Mouse (Mus musculus): ENCODE data around the gene Dnah2. TPM values are rescaled to one million over a fixed set of nuclear protein-coding genes. Genes with fewer than 3 reads are reported as not detected.
A peak's percentile ranks its signal among the peaks of the same experiment; 100 is the strongest.

Dnah2 gene
- polyA plus RNA-seq, 1 experiment from 2014 or later: 1.5 TPM

- Histone ChIP-seq H3K4me1 (ENCODE audit: control insufficient read depth, insufficient read depth, low read length) (no peaks in the 10 kb centered on the region), H3K27ac (ENCODE audit: low read depth, low read length) (no peak overlapping the region), H3K36me3 (ENCODE audit: control insufficient read depth, insufficient read depth, low read length) (no peaks in the 10 kb centered on the region), H3K9ac (ENCODE audit: low read depth, low read length) (no peak overlapping the region), H3K4me3 (ENCODE audit: low read length) (no peak overlapping the region), H3K27me3 (ENCODE audit: control insufficient read depth, insufficient read depth, low read length) (no peaks in the 10 kb centered on the region), H3K4me2 (replicated peaks; ENCODE audit: low read depth, low read length) (no peak overlapping the region), H3K9me3 (ENCODE audit: control insufficient read depth, low read length) (no peaks in the 10 kb centered on the region)
- WGBS: 81% methylated on average over 4 of the region's 4 CpGs
- ATAC-seq (ENCODE audit: low FRiP score, low TSS enrichment): no peak
Measured at GRCm38 (mm10) chr11:69528031-69528390, 20.9 kb downstream of the Dnah2 start.

DNA sequence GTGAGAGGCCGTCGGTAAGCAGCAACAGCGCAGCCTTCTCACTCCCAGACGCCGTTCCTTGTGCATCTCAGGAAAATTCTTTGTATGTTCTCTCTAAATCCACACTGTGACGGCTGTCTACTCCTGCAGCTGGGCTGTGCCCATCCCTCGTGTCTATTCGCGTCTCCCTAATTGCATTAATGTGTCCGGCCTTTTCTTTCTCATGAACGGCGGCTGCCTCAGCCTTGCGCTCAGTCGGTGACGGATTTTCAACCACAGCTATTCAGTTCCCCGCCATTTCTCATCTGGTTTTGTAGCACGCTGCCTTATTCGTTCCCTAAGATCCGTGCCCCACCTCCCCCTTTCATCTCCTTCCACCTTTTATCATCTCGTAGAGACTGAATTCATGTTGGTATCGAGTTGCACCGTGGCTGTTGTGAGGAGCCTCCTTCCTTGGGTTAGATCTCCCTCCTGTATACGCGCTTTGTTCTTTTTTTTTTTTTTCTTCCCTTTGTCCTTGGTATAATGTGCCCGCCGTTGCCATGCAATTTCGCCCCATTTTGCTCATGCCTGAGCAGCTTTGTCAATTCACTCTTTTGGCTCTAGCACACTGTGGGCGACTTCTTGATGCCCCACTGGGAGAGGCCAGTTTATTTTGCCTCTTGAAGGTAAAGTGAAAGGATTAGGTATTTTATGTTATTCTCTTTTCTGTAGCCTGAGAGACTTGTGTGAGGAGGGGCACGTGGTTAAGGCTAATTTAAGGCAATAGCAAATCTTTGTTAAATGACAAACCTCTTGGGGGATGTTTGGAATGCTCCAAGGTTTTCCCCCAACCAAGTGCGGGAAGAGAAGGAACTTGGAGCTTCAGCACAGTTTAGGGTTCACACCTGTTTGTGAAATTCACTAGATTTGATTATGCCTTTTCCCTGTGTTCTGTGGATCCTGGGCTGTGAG lies 21.5 kb downstream of the Dnah2 start:
- H3K27ac ChIP-seq (ENCODE audit: low read depth, low read length): no peak overlapping the region
- no peak for ATAC-seq (ENCODE audit: low FRiP score, low TSS enrichment)

GRCm38 (mm10) chr11:69526631-69527030 lies 22.3 kb downstream of the Dnah2 start:
- Histone ChIP-seq H3K9ac (ENCODE audit: low read depth, low read length) (peak overlapping the region; percentile 5; the same call in 1 of the 2 replicates), H3K4me2 (replicated peaks; ENCODE audit: low read depth, low read length) (peak overlapping the region; percentile 34), H3K9me3 (ENCODE audit: control insufficient read depth, low read length) (no peaks in the 10 kb centered on the region), H3K27me3 (ENCODE audit: control insufficient read depth, insufficient read depth, low read length) (no peaks in the 10 kb centered on the region), H3K4me3 (ENCODE audit: low read length) (peak overlapping the region; percentile 20), H3K27ac (ENCODE audit: low read depth, low read length) (no peak overlapping the region), H3K4me1 (ENCODE audit: control insufficient read depth, insufficient read depth, low read length) (no peaks in the 10 kb centered on the region), H3K36me3 (ENCODE audit: control insufficient read depth, insufficient read depth, low read length) (no peaks in the 10 kb centered on the region)
- ATAC-seq (ENCODE audit: low FRiP score, low TSS enrichment): 0 out of 2 replicates have a peak, but pooled peaks have one; percentile 39
- 32% methylated on average over 4 of the region's 4 CpGs for WGBS

More for the DNA sequence above, 21.5 kb downstream of the Dnah2 start:
- peak overlapping the region; percentile 34 for H3K4me2 ChIP-seq (replicated peaks; ENCODE audit: low read depth, low read length)
- H3K9me3 ChIP-seq (ENCODE audit: control insufficient read depth, low read length): no peaks in the 10 kb centered on the region
- H3K4me3 ChIP-seq (ENCODE audit: low read length): peak overlapping the region; percentile 20
- H3K4me1 ChIP-seq (ENCODE audit: control insufficient read depth, insufficient read depth, low read length): no peaks in the 10 kb centered on the region
- H3K9ac ChIP-seq (ENCODE audit: low read depth, low read length): peak overlapping the region; percentile 5
- no peaks in the 10 kb centered on the region for H3K36me3 ChIP-seq (ENCODE audit: control insufficient read depth, insufficient read depth, low read length)
- 5% methylated on average over 30 of the region's 30 CpGs for WGBS
- no peaks in the 10 kb centered on the region for H3K27me3 ChIP-seq (ENCODE audit: control insufficient read depth, insufficient read depth, low read length)

- Histone ChIP-seq H3K9ac (ENCODE audit: low read depth, low read length) (no peak overlapping the region), H3K4me2 (replicated peaks; ENCODE audit: low read depth, low read length) (no peak overlapping the region), H3K9me3 (ENCODE audit: control insufficient read depth, low read length) (no peaks in the 10 kb centered on the region), H3K36me3 (ENCODE audit: control insufficient read depth, insufficient read depth, low read length) (no peaks in the 10 kb centered on the region), H3K27ac (ENCODE audit: low read depth, low read length) (no peak overlapping the region), H3K27me3 (ENCODE audit: control insufficient read depth, insufficient read depth, low read length) (no peaks in the 10 kb centered on the region), H3K4me3 (ENCODE audit: low read length) (no peak overlapping the region), H3K4me1 (ENCODE audit: control insufficient read depth, insufficient read depth, low read length) (no peaks in the 10 kb centered on the region)
- ATAC-seq (ENCODE audit: low FRiP score, low TSS enrichment): no peak
- WGBS: 90% methylated on average over 9 of the region's 9 CpGs
Measured at GRCm38 (mm10) chr11:69525661-69526060, 23.2 kb downstream of the Dnah2 start.

GRCm38 (mm10) chr11:69523651-69524050 lies 25.3 kb downstream of the Dnah2 start:
- Histone ChIP-seq H3K9me3 (ENCODE audit: control insufficient read depth, low read length) (no peaks in the 10 kb centered on the region), H3K4me1 (ENCODE audit: control insufficient read depth, insufficient read depth, low read length) (no peaks in the 10 kb centered on the region), H3K27ac (ENCODE audit: low read depth, low read length) (no peak overlapping the region), H3K27me3 (ENCODE audit: control insufficient read depth, insufficient read depth, low read length) (no peaks in the 10 kb centered on the region), H3K9ac (ENCODE audit: low read depth, low read length) (no peak overlapping the region), H3K36me3 (ENCODE audit: control insufficient read depth, insufficient read depth, low read length) (no peaks in the 10 kb centered on the region), H3K4me2 (replicated peaks; ENCODE audit: low read depth, low read length) (no peak overlapping the region), H3K4me3 (ENCODE audit: low read length) (no peak overlapping the region)
- ATAC-seq (ENCODE audit: low FRiP score, low TSS enrichment): no peak
- WGBS: 92% methylated on average over 4 of the region's 4 CpGs

DNA sequence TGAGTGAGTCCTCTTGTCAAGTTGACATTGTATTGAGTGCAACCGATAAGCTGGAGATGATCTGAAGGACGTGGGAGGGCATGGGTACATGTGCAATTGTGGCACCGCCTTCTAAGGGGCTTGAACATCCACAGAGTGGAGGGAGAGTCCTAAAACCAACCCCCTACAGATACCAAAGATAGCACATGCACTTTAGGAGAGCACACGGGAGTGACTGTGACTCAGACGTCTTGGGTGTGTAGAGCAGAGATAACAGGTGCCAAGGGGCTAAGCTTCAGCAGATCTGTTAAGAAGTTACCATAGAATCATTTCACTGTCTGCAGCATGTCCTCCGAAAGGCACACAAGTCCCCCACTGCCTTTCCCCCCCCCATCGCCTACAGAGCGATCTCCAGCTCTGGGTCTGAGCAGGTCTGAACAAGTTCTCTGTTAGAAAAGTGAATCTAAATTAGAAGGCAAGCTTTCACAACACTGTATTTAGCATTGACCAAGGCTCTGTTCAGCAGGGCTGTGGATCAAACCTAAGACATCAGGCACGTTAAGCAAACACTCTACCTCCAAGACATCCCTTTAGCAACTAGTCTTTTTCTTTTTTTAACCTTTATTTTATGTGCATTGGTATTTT lies 27.3 kb downstream of the Dnah2 start:
- ATAC-seq (ENCODE audit: low FRiP score, low TSS enrichment): no peak
- Histone ChIP-seq H3K4me1 (ENCODE audit: control insufficient read depth, insufficient read depth, low read length) (no peaks in the 10 kb centered on the region), H3K9me3 (ENCODE audit: control insufficient read depth, low read length) (no peaks in the 10 kb centered on the region), H3K4me2 (replicated peaks; ENCODE audit: low read depth, low read length) (no peak overlapping the region), H3K4me3 (ENCODE audit: low read length) (no peak overlapping the region), H3K36me3 (ENCODE audit: control insufficient read depth, insufficient read depth, low read length) (no peaks in the 10 kb centered on the region), H3K27ac (ENCODE audit: low read depth, low read length) (no peak overlapping the region), H3K27me3 (ENCODE audit: control insufficient read depth, insufficient read depth, low read length) (no peaks in the 10 kb centered on the region), H3K9ac (ENCODE audit: low read depth, low read length) (no peak overlapping the region)
- 85% methylated on average over 9 of the region's 9 CpGs for WGBS

- H3K4me3 ChIP-seq (ENCODE audit: low read length): no peak overlapping the region
- H3K9ac ChIP-seq (ENCODE audit: low read depth, low read length): no peak overlapping the region
- no peaks in the 10 kb centered on the region for H3K36me3 ChIP-seq (ENCODE audit: control insufficient read depth, insufficient read depth, low read length)
- H3K27ac ChIP-seq (ENCODE audit: low read depth, low read length): no peak overlapping the region
- H3K4me2 ChIP-seq (replicated peaks; ENCODE audit: low read depth, low read length): no peak overlapping the region
- H3K9me3 ChIP-seq (ENCODE audit: control insufficient read depth, low read length): no peaks in the 10 kb centered on the region
- H3K4me1 ChIP-seq (ENCODE audit: control insufficient read depth, insufficient read depth, low read length): no peaks in the 10 kb centered on the region
- no peaks in the 10 kb centered on the region for H3K27me3 ChIP-seq (ENCODE audit: control insufficient read depth, insufficient read depth, low read length)
- no peak for ATAC-seq (ENCODE audit: low FRiP score, low TSS enrichment)
- WGBS: 64% methylated on average over 4 of the region's 4 CpGs
Measured at GRCm38 (mm10) chr11:69519976-69520375, 28.9 kb downstream of the Dnah2 start.

DNA sequence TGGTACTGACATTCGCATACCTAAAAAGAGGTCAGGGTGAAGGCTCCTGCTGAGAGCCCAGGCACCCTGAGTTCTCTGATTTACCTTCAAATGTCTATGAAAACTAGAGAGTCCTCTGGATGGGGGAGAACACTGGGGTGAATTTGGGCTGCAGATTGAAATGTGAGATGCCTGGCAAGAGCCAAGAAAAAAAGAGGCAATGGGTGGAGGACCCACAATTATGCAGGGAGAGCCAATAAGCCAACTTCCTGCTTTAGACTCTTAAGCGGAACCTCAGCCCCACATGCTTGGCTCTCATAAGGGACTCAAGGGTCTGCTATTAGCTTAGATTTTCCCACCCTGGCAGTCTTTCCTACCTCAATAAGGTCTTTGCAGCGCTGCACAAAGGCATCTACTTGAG lies 32.2 kb downstream of the Dnah2 start:
- H3K36me3 ChIP-seq (ENCODE audit: control insufficient read depth, insufficient read depth, low read length): no peaks in the 10 kb centered on the region
- H3K27ac ChIP-seq (ENCODE audit: low read depth, low read length): no peak overlapping the region
- 72% methylated on average over 3 of the region's 3 CpGs for WGBS
- no peak overlapping the region for H3K4me3 ChIP-seq (ENCODE audit: low read length)
- no peak for ATAC-seq (ENCODE audit: low FRiP score, low TSS enrichment)
- no peaks in the 10 kb centered on the region for H3K9me3 ChIP-seq (ENCODE audit: control insufficient read depth, low read length)
- no peak overlapping the region for H3K9ac ChIP-seq (ENCODE audit: low read depth, low read length)
- H3K4me1 ChIP-seq (ENCODE audit: control insufficient read depth, insufficient read depth, low read length): no peaks in the 10 kb centered on the region
- H3K27me3 ChIP-seq (ENCODE audit: control insufficient read depth, insufficient read depth, low read length): no peaks in the 10 kb centered on the region
- no peak overlapping the region for H3K4me2 ChIP-seq (replicated peaks; ENCODE audit: low read depth, low read length)

GRCm38 (mm10) chr11:69516151-69516640 lies 32.7 kb downstream of the Dnah2 start:
- Histone ChIP-seq H3K9me3 (ENCODE audit: control insufficient read depth, low read length) (no peaks in the 10 kb centered on the region), H3K9ac (ENCODE audit: low read depth, low read length) (no peak overlapping the region), H3K4me3 (ENCODE audit: low read length) (no peak overlapping the region), H3K4me2 (replicated peaks; ENCODE audit: low read depth, low read length) (no peak overlapping the region), H3K4me1 (ENCODE audit: control insufficient read depth, insufficient read depth, low read length) (no peaks in the 10 kb centered on the region), H3K27me3 (ENCODE audit: control insufficient read depth, insufficient read depth, low read length) (no peaks in the 10 kb centered on the region), H3K27ac (ENCODE audit: low read depth, low read length) (no peak overlapping the region), H3K36me3 (ENCODE audit: control insufficient read depth, insufficient read depth, low read length) (no peaks in the 10 kb centered on the region)
- 68% methylated on average over 15 of the region's 15 CpGs for WGBS
- no peak for ATAC-seq (ENCODE audit: low FRiP score, low TSS enrichment)

All from kidney, embryonic 14.5 days (tissue).